Mouse (Mus musculus) lung, adult 2 months (tissue): ENCODE data around the gene Sqstm1.

Experiments used
- CTCF ChIP-seq: fragments of 200-500 bp; IDR thresholded peaks from 2 replicates; pipeline ENCODE4 v1.5.1; 2011; ENCODE audit warnings: mild to moderate bottlenecking, low read length, control low read depth; ENCODE audit not compliant: insufficient read depth
- POLR2A ChIP-seq: fragments of 200-500 bp; IDR thresholded peaks from 2 replicates; pipeline ENCODE4 v1.6.1; 2011; ENCODE audit warnings: low read depth, mild to moderate bottlenecking, control low read depth, low read length, borderline replicate concordance; ENCODE audit errors: extremely low read depth

- TF ChIP-seq CTCF = no peak
- no peak for TF ChIP-seq POLR2A
Measured at GRCm38 (mm10) chr11:50197500-50197899, 13.1 kb downstream of the Sqstm1 start.
